Mouse (Mus musculus) right cerebral cortex, adult 2 months (tissue): Measurements from ENCODE around the gene Sparcl1.

Experiments
- DNase-seq, 2 experiments: peaks; one replicate each; pipeline ENCODE4 v3.0.0; 2021 to 2022; ENCODE audit warnings: low spot score in 2 of 2

The Sparcl1 gene

GRCm38 (mm10) chr5:104113491-104114172, at the start of gene Sparcl1:
TSS of gene Sparcl1 (minus strand) at chr5:104113733.
- peak; percentile 60 to 74 for DNase-seq

GRCm38 (mm10) chr5:104161390-104161789, 47.9 kb upstream of the Sparcl1 start:
- no peak for DNase-seq

DNA sequence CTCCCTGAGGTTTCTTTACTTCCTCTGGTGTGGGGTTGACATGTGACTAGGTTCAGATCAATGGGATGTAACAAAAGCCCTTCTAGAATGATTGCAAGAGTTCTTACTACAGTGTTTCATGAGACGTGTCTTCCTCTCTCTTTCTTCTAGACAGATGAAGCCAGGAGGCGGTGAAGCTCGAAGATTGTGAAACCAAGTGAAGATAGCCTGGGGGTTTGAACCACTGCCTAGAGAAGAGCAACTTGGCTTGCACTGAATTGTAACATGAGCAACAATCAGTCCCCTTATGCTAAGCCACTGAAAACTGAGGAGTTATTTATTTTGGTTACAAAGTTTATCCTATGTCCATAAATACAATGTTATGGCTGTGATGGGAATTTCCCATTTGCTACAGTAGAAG, 47.0 kb upstream of the Sparcl1 start:
- no peak for DNase-seq

DNA sequence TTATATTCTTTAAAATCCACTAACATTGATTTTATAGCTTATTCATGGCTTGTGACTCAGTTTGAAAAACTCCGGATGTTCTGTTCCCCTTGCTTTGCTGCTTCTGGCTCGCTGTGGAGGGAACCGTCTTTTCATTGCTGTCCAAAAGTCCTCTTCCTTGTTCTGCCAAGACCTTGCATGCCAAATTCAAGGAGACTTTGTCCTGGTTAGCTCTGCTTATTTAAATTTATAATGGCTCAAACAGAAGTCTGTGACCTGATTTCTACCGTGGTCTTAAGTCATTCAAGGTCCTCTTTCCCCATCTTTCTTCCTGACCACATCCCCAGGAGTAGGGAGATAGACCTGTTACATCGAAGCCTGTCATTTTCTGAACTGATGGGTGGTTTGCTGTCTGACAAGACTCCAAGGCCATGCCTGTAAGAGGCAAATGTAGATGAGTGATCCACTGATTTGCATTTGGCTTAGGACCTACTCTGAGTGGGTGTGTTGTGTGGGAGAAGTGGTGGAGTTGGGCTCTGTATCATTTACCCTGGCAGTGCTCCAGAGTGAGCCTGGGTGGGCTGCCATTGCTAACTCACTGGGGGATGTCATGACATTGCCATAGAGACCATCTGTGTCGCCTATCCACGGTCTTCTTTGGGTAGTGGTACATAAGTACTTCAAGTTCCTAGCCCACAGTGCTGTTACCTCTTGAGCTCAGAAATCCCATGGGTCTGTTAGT, 45.0 kb upstream of the Sparcl1 start:
- DNase-seq: peak; percentile 46 to 59

DNA sequence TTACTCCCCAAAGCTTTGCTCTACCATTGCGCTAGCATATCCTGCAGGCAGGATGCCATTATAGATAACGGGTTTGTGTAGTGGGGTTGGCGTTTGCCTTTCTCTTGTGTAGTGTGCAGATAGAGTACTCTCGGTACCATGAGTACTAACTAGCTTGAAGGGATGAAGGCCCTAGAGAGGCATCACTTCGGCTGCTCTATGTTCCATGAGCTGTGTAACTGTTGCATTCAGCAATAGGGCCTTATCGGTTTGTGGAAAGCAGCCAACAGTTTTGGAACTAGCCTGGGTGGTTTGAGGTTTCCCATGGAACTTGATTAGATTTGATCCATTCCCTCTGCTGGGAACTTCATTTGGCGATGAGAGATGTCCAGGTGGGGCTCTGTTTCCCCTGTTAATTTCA, 44.2 kb upstream of the Sparcl1 start:
- no peak for DNase-seq

DNA sequence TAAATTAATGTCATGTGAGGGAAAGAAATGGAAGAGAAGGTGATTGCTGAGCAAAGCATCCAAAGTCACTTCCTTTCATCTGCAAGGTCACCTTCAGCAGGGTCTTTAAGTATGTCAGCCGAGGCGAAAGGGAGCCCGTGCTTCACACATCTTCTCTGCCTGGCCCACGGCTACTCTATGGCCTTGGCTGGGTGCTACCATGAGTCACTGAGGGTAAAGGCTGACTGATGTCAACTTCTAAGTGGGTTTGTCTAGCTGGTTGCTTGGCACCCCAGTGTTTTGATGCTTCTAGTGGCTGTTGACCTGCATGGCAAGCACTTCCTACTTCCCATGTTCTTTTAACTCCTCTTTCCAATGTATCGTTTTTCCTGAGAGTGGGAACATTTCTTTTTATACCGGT, 36.7 kb upstream of the Sparcl1 start:
- no peak for DNase-seq

GRCm38 (mm10) chr5:104149349-104149748, 35.8 kb upstream of the Sparcl1 start:
- DNase-seq: no peak

DNA sequence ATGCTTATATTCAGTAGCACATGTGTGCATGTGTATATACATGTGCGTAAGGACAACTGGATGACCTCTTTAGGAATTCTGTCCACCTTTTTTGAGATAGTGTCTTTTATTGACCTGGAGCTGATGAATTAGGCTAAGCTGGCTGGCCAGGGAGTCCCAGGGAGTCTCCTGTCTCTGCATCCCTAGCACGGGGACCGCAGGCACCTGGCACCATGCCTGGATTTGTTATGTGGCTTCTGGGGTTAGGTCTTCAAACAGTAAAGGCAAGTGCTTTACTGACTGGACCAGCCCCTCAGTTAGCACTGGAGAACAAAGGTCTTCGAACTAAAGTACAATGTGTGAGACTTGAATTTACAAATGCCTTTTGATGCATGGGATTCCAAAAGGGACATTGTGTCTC, 30.5 kb upstream of the Sparcl1 start:
- DNase-seq: no peak

DNA sequence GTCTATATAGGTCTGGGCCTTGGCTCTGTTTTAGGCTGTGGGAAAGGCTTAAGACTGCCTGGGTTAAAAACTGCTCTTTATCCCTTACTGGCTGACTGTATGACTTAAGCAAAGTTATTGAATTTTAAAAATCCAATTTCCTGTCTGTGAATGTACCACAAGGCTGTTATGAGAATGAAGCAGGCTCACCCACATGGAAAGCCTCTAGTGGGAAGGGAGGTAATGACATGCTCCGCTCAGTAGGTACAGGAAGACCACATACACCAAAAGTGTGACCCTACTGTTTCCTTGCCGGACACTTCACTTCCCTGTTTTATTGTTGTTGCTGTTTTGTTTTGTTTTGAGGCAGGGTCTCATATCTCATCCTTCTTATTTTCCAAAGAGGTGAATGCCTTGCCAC, 27.5 kb upstream of the Sparcl1 start:
- DNase-seq: no peak

GRCm38 (mm10) chr5:104137920-104138541, 24.5 kb upstream of the Sparcl1 start:
- no peak for DNase-seq

GRCm38 (mm10) chr5:104133752-104134151, 20.2 kb upstream of the Sparcl1 start:
- no peak for DNase-seq

- DNase-seq: peak; percentile 43 to 49
Observed at GRCm38 (mm10) chr5:104131544-104131943, 18.0 kb upstream of the Sparcl1 start.

GRCm38 (mm10) chr5:104130891-104131290, 17.4 kb upstream of the Sparcl1 start:
- DNase-seq: no peak

DNA sequence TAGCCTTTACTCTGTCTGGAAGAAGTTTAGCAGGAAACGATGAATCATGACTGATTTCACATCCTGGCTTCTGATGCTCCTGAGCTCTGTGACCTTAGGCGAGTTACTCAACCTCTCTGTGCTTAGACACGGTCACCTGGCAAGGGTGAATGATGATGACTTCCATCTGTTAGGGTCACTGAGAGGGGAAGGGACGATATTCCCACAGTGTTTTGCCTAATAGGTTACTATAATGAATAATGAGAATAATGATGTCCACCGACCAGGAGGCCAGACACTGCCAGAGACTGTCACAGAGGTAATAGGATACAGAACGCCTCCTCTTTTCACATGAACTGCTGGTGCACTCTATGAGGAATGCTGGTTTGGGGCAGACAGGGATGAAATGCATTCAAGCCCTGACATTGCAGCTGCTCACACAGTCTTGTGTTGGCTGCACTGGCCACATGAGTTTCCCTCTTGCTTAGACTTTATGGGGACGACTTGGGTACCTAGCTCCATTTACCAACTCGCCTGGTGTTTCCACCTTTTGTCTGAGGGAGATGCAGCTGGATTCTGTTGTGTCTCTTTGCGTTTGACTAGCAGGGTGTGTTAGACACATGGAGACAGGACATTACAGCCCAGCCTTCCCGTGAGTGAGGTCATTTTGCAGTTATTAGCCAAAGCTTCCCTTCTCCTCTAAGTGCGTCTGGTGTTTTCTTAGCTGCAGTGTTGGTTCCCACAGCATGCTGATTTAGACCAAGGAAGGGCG, 14.9 kb upstream of the Sparcl1 start:
- DNase-seq: no peak

GRCm38 (mm10) chr5:104127351-104127750, 13.8 kb upstream of the Sparcl1 start:
- no peak for DNase-seq

GRCm38 (mm10) chr5:104126561-104127320, 13.2 kb upstream of the Sparcl1 start:
- DNase-seq: peak in 1 of 2 experiments; percentile 37

- DNase-seq: no peak
Observed at GRCm38 (mm10) chr5:104124016-104124658, 10.6 kb upstream of the Sparcl1 start.

GRCm38 (mm10) chr5:104115890-104116289, 2.4 kb upstream of the Sparcl1 start:
- DNase-seq: no peak

DNA sequence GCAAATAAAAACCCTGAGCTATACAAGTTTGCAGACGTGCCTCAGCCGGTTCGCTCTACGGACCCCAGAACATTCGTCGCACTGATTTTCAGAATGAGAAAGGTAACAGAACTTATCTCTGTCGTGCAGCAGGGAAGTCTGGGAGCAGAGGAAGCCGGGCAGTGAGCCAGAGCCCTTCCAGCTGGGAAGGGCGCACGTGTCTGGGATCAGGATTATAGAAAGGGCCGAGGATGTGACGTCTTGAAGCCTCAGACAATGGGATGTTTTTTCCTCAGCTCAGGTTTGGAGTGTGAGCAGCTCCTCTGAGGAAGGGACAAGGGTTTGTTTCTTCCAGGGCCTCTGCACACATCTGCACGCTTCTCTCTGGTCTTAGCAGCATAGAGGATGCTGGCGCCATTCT, 1.6 kb upstream of the Sparcl1 start:
- peak in 1 of 2 experiments; percentile 42 for DNase-seq

DNA sequence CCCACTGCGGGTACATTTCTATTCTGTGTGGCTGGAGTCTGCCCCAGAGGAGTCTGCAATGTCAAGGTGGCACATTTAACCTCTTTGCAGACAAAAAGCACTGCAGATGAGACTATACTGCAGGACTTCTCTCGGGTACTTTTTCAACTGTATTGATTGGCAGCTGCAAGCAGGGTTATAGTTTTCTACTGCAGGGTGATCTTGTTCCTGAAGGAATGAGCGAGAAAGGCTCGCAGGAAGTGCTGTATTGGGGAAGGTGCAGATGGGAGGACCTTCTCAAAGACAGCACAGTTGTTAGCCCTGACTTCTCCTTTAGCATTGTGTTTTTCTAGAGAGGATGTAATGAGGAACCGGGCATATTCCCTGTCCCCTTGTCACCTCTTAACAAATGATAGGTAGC, 1.0 kb downstream of the Sparcl1 start:
- DNase-seq: peak; percentile 41 to 48

GRCm38 (mm10) chr5:104112016-104112415, 1.5 kb downstream of the Sparcl1 start:
- peak in 1 of 2 experiments; percentile 49 for DNase-seq
